Mouse (Mus musculus) layer of hippocampus, postnatal 10 days (tissue): ENCODE results near the gene Ptprq. TPM values are rescaled to one million over a fixed set of nuclear protein-coding genes. Genes with fewer than 3 reads are reported as not detected.

Source experiments
- DNase-seq, 2 experiments: peaks; one replicate each; pipeline ENCODE4 v3.0.0; 2021; ENCODE audit warnings: low spot score in 2 of 2
- microRNA-seq, 2 experiments: library from miRNA; unstranded; fragments of <30 nt; microRNA quantifications; one replicate each; pipeline ENCODE4 v1.2.0; 2021
- total RNA-seq, 2 experiments: library from RNA; stranded (reverse); gene quantifications; 2 replicates each; pipeline ENCODE4 v1.2.3; 2021

Gene Ptprq
- total RNA-seq, 2 experiments from 2014 or later: 0.40 to 0.41 TPM

- peak in 1 of 2 experiments; percentile 4 for DNase-seq
Observed at GRCm38 (mm10) chr10:107492867-107493579, 226.8 kb downstream of the Ptprq start.

GRCm38 (mm10) chr10:107488654-107489315, 231.1 kb downstream of the Ptprq start:
- no peak for DNase-seq

DNA sequence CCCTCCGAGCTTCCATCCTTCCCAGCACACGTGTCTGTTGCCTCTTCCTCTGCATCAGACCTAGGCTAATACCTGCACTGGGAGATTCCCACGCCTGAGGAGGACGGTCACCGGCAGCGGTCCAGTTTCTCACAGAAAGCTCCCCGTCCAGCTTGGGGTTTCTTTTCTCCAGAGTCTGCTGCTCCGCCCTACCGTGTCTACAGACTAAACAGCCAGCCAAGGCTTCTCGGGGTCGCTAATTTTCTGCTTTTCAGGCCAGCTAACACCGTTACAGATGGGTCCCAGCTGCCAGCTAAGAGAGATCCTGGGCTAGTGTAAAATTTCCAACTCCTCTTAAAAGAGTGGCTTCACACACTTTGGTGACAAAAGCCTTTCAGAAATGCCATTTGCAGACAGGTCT, 233.1 kb downstream of the Ptprq start:
- no peak for DNase-seq

DNA sequence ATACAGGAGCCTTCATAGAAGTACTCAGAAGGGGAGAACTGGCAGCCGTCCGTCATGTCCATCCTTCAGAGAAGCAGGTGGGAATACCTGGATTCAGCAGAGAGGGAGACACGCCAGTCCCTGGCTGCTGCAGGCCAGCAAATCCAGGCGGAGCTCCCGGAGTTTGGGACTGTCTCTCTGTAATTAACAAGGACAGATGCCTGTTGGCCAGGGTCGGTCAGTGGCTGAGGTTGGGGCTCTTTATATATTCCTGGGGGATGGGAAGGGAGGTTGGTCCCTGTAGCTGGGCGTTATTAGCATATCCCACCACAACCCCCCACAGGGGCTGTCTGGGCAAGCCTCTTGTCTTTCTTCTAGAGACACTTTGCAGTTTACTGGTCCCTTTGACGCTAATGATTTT, 234.0 kb downstream of the Ptprq start, which contains the start of gene Myf5:
Gene Myf5 (minus strand): TSS at position 265 of the 400 bp plus-strand sequence.
- no peak for DNase-seq

DNA sequence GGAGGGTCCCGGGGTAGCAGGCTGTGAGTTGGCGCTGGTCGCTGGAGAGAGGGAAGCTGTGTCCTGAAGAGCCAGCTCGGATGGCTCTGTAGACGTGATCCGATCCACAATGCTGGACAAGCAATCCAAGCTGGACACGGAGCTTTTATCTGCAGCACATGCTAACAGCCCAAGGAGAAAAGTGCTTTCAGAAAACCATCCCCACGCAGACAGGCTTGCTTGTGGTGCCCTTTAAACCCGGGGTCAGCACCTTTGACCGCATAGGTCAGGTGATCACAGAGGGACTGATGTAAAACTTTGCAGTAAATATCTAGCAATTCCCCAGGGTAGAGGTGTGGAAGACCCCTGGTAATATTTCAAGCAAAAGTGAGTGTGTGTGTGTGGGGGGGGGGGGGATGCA, 235.8 kb downstream of the Ptprq start:
- no peak for DNase-seq

DNA sequence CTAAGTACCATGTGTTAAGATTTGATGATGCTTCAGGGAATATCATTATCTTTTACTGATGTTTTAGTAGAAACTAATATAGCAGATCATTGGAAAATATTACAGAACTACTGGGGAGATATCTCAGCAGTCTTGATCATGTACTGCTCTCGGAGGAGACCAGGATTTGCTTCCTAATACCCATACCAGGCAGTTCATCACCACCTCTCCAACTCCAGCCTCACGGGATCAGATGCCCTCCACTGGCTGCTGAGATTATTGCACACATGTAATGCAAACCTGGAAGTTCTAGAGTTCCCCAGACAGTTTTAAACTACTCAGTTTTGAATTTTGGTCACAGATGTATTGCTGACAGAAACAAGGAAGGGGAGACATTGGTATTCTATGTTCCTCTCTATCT, 246.4 kb downstream of the Ptprq start:
- no peak for DNase-seq

GRCm38 (mm10) chr10:107471712-107472111, 248.1 kb downstream of the Ptprq start:
- DNase-seq: no peak

DNA sequence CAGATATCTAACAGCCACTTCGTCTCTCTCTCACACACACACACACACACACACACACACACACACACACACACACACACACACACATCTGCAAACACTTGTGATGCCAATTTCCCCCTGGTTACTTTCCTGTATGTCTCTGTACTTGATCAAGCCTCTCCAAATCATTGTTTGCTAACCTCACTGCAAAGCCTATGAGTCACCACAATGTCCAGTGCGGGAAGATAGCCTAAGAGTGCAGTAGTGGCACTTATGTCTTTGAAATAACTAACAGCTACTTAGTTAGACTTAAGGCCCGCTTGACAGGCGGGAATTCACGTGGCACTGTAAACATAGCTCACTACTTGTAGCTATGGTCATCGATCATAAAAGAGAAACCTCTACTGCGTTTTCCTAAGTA, 252.0 kb downstream of the Ptprq start:
- no peak for DNase-seq

Small RNA genes lying within 50 kb of the gene (microRNA-seq; reads per million reads assigned to microRNA genes)
- gene Gm44403: 0 reads per million in 2 experiments

Other genes starting within 250 kb of the Ptprq start
- gene Myf5, start 233.9 kb downstream of the Ptprq start, total RNA-seq: not detected
- gene Myf6, start 225.3 kb downstream of the Ptprq start, total RNA-seq: not detected
- 1 to 10 TPM; 1.1 to 1.5 TPM for gene Otogl, start 192.1 kb upstream of the Ptprq start, total RNA-seq